Comparison of ENCODE assay signal across 8 mouse cellular contexts in the genomic region with DNA sequence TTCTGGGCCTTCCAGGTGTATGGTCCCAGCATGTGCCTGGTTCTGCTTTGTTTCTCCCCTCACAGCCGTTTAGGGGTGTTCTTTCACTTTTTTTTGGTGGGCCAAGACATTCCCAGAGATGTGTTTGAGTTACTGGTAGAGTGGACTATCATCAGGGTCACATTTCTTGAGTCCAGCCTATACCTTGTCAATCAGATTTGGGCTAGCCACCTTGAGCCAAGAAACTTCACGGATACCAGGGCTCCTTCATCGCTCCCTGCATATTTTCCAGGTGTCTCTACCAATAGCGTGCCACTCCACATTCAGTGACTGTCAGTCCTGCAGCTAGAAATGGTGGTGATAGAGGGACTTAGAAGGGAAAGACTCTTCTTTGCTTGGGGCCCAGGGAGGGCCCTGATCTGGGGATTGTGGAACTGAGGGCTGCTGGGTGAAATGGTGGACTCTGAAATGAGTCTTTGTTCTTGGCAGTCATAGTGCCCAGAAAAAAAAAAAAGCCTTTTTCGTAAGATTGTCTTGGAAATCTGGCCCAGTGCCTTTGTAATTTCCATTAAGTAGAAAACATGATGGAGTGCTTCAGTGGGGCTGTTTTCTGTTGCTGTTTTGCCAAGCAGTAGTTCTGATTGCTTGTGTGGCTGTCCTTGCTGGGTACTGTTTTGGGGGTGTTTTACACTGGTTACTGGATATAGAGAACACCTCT. TPM values are rescaled to one million over a fixed set of nuclear protein-coding genes. Genes with fewer than 3 reads are reported as not detected.
DNase-seq lines count a peak whose midpoint lies in the region; ATAC-seq and TF ChIP-seq lines count a peak whose summit lies in the region.

No protein-coding gene starts in this region.

- no peak for TF ChIP-seq POLR2A in heart, adult 2 months (IDR thresholded peaks at IDR 0.05; ENCODE audit: insufficient read depth, low read depth, low read length)

- no peaks in the 10 kb centered on the region for H3K9me3 ChIP-seq in heart, postnatal 0 days (replicated peaks; ENCODE audit: control insufficient read depth, low read length)
- H3K9me3 ChIP-seq in lung, embryonic 16.5 days (ENCODE audit: control insufficient read depth, low read length) = no peaks in the 10 kb centered on the region

- peak overlapping the region; percentile 93 for H3K27ac ChIP-seq in heart, adult 2 months
- peak overlapping the region; percentile 87 for H3K27ac ChIP-seq in heart, postnatal 0 days (ENCODE audit: low read depth)
- H3K27ac ChIP-seq in lung, embryonic 16.5 days (ENCODE audit: low read length) = peak overlapping the region; percentile 97

- H3K4me3 ChIP-seq in heart, adult 2 months = peak overlapping the region; percentile 79
- H3K4me3 ChIP-seq in heart, postnatal 0 days (ENCODE audit: low read depth, low read length) = peak overlapping the region; percentile 57
- peak overlapping the region; percentile 81 for H3K4me3 ChIP-seq in lung, embryonic 16.5 days (ENCODE audit: low read length)

- no peak for TF ChIP-seq CTCF in heart, adult 2 months (IDR thresholded peaks at IDR 0.05)
- TF ChIP-seq CTCF in heart, postnatal 0 days (IDR thresholded peaks at IDR 0.05; ENCODE audit: low read depth) = no peak

- H3K27me3 ChIP-seq in heart, adult 2 months (ENCODE audit: control insufficient read depth, insufficient read depth, low read length) = no peaks in the 10 kb centered on the region
- 0 out of 2 replicates have a peak, but pooled peaks cover 3% of the 10 kb centered on the region for H3K27me3 ChIP-seq in heart, postnatal 0 days (ENCODE audit: control insufficient read depth, insufficient read depth, low read length)
- H3K27me3 ChIP-seq in lung, embryonic 16.5 days (ENCODE audit: control insufficient read depth, insufficient read depth, low read depth, low read length) = no peaks in the 10 kb centered on the region

- H3K36me3 ChIP-seq in heart, adult 2 months (ENCODE audit: control insufficient read depth, insufficient read depth, low read length) = peaks cover 6% of the 10 kb centered on the region; the same call in 1 of the 2 replicates
- H3K36me3 ChIP-seq in heart, postnatal 0 days (replicated peaks; ENCODE audit: control insufficient read depth, insufficient read depth, low read length) = no peaks in the 10 kb centered on the region; the same call in 1 of the 2 replicates
- no peaks in the 10 kb centered on the region for H3K36me3 ChIP-seq in lung, embryonic 16.5 days (ENCODE audit: control insufficient read depth, insufficient read depth, low read length)

- H3K9ac ChIP-seq in heart, adult 2 months (ENCODE audit: low read depth, low read length) = peak overlapping the region; percentile 95
- H3K9ac ChIP-seq in heart, postnatal 0 days (replicated peaks; ENCODE audit: low read depth, low read length) = peak overlapping the region; percentile 56
- peak overlapping the region; percentile 88 for H3K9ac ChIP-seq in lung, embryonic 16.5 days (ENCODE audit: low read length)

- ATAC-seq in heart, postnatal 0 days (ENCODE audit: insufficient read depth, low read depth) = no peak
- no peak for ATAC-seq in lung, embryonic 16.5 days (ENCODE audit: low read depth)

- TF ChIP-seq EP300 in heart, adult 2 months (IDR thresholded peaks at IDR 0.05; ENCODE audit: insufficient read depth, low read depth, low read length) = no peak
- no peak for TF ChIP-seq EP300 in heart, postnatal 0 days (IDR thresholded peaks at IDR 0.05; ENCODE audit: low read depth)

- H3K4me1 ChIP-seq in heart, adult 2 months (ENCODE audit: control insufficient read depth, insufficient read depth, low read length) = peaks cover 15% of the 10 kb centered on the region
- peaks cover 27% of the 10 kb centered on the region for H3K4me1 ChIP-seq in heart, postnatal 0 days (ENCODE audit: control insufficient read depth, insufficient read depth)
- H3K4me1 ChIP-seq in lung, embryonic 16.5 days (replicated peaks; ENCODE audit: control insufficient read depth, insufficient read depth, low read length) = peaks cover 21% of the 10 kb centered on the region

- peaks cover 5% of the 10 kb centered on the region for H3K79me2 ChIP-seq in heart, adult 2 months (replicated peaks; ENCODE audit: control insufficient read depth, insufficient read depth, low read length)

- 21% methylated on average over 5 of the region's 5 CpGs for WGBS in heart, adult 2 months
- 25% methylated on average over 5 of the region's 5 CpGs for WGBS in heart, postnatal 0 days
- 27% methylated on average over 5 of the region's 5 CpGs for WGBS in lung, embryonic 16.5 days

- intact Hi-C loops in heart, adult 2 months (cut with DNase I) = no loop called here

- peak overlapping the region; percentile 70 for H3K4me2 ChIP-seq in heart, postnatal 0 days (ENCODE audit: low read depth, low read length)
- H3K4me2 ChIP-seq in lung, embryonic 16.5 days (ENCODE audit: low read depth, low read length) = peak overlapping the region; percentile 63

- DNase-seq in heart, adult 2 months = no peak
- no peak for DNase-seq in heart, postnatal 4 days
- peak; percentile 65 for DNase-seq in brain, adult 2 months (ENCODE audit: low read depth, low spot score)
- DNase-seq in heart, postnatal 0 days (ENCODE audit: low spot score) = no peak
- no peak for DNase-seq in embryo, embryonic 11 days
- DNase-seq in layer of hippocampus, adult 8-10 months (ENCODE audit: low spot score in 2 of 2) = no peak
- no peak for DNase-seq in c-Kit-positive CD71-positive TER-119-positive erythroid progenitor cells, embryonic 14.5 days (ENCODE audit: low spot score)

RNA-seq across cellular contexts. Expression of a gene that starts 1.1 kb away (rescaled TPM):
- total RNA-seq in heart, adult 2 months (2021) = 10 to 100 TPM; 18.6 to 20.7 TPM
- 23.7 and 24.6 TPM in 2 replicates for polyA plus RNA-seq in heart, adult 2 months (2012; rRNA removed)
- 10 to 100 TPM; 26.1 to 27.9 TPM for total RNA-seq in heart, postnatal 4 days (2021)
- total RNA-seq in heart, postnatal 0 days (2014; rRNA removed; ENCODE audit: low replicate concordance) = 25.5 and 42.1 TPM in 2 replicates
- polyA plus RNA-seq in heart, postnatal 0 days (2015; fragmentation: Nextera tagmentation; extraction: Ambion mirVana) = 22.2 and 23.0 TPM in 2 replicates
- 29.9 and 36.2 TPM in 2 replicates for polyA plus RNA-seq in lung, embryonic 16.5 days (2015; fragmentation: Nextera tagmentation; extraction: Ambion mirVana)
- 10 to 100 TPM; 18.0 to 22.6 (median 20.7) TPM for total RNA-seq in layer of hippocampus, adult 8-10 months (2022)

RNA-seq across cellular contexts. Expression of a gene that starts 11.7 kb away (rescaled TPM):
- not detected for total RNA-seq in heart, adult 2 months (2021)
- not detected in 2 replicates for polyA plus RNA-seq in heart, adult 2 months (2012; rRNA removed)
- not detected for total RNA-seq in heart, postnatal 4 days (2021)
- not detected in 2 replicates for total RNA-seq in heart, postnatal 0 days (2014; rRNA removed; ENCODE audit: low replicate concordance)
- polyA plus RNA-seq in heart, postnatal 0 days (2015; fragmentation: Nextera tagmentation; extraction: Ambion mirVana) = not detected in 2 replicates
- not detected in 2 replicates for polyA plus RNA-seq in lung, embryonic 16.5 days (2015; fragmentation: Nextera tagmentation; extraction: Ambion mirVana)
- not detected for total RNA-seq in layer of hippocampus, adult 8-10 months (2022)

RNA-seq across cellular contexts. Expression of a gene that starts 49.2 kb away (rescaled TPM):
- under 1 TPM; 0.11 to 0.26 TPM for total RNA-seq in heart, adult 2 months (2021)
- 0.35 and 0.80 TPM in 2 replicates for polyA plus RNA-seq in heart, adult 2 months (2012; rRNA removed)
- under 1 TPM; 0.34 to 0.95 TPM for total RNA-seq in heart, postnatal 4 days (2021)
- 3.2 TPM in 1 of 2 replicates, not detected in the other for total RNA-seq in heart, postnatal 0 days (2014; rRNA removed; ENCODE audit: low replicate concordance)
- polyA plus RNA-seq in heart, postnatal 0 days (2015; fragmentation: Nextera tagmentation; extraction: Ambion mirVana) = 0.12 and 0.23 TPM in 2 replicates
- polyA plus RNA-seq in lung, embryonic 16.5 days (2015; fragmentation: Nextera tagmentation; extraction: Ambion mirVana) = 0.87 and 1.1 TPM in 2 replicates
- total RNA-seq in layer of hippocampus, adult 8-10 months (2022) = under 1 TPM in 3 of 4 experiments, not detected in 1; 0.14 to 0.59 (median 0.58) TPM

RNA-seq across cellular contexts. Expression of a gene that starts 55.6 kb away (rescaled TPM):
- not detected for total RNA-seq in heart, adult 2 months (2021)
- polyA plus RNA-seq in heart, adult 2 months (2012; rRNA removed) = not detected in 2 replicates
- under 1 TPM; 0.38 to 0.47 TPM for total RNA-seq in heart, postnatal 4 days (2021)
- total RNA-seq in heart, postnatal 0 days (2014; rRNA removed; ENCODE audit: low replicate concordance) = 0.19 and 4.7 TPM in 2 replicates
- polyA plus RNA-seq in heart, postnatal 0 days (2015; fragmentation: Nextera tagmentation; extraction: Ambion mirVana) = 0.22 and 0.23 TPM in 2 replicates
- polyA plus RNA-seq in lung, embryonic 16.5 days (2015; fragmentation: Nextera tagmentation; extraction: Ambion mirVana) = 0.82 and 0.88 TPM in 2 replicates
- total RNA-seq in layer of hippocampus, adult 8-10 months (2022) = under 1 TPM; 0.64 to 0.96 (median 0.86) TPM
